Mouse (Mus musculus) lung, postnatal 10 days (tissue): Measurements from ENCODE around the gene Ankrd53.
A peak's percentile ranks its signal among the peaks of the same experiment; 100 is the strongest.

Experiments used
- DNase-seq: peaks from one replicate; pipeline ENCODE4 v3.0.0; 2021

Ankrd53 gene

DNA sequence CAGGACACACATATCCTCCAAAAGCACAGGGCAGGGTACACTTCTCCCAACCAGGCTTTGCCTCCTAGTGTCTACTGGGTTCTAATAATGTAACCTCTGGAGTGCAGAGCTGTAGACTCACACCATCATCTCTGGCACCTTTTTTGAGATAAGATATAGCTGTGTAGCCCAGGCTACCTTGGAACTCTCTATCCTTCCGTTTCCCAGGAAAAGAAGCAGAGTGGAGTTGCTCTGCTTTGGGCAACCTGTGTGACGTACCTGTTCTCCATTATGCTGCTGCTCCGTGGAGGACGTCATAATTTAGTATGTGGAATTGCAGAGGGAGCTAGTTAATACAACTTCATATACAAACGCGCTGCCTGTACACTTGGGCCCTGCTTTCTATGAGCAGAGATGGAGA, at the start of gene Ankrd53:
TSS of gene Ankrd53 (plus strand) at position 301 of the 400 bp plus-strand sequence.
- DNase-seq = no peak

GRCm38 (mm10) chr6:83713271-83714136, 48.9 kb upstream of the Ankrd53 start:
- DNase-seq = no peak

- no peak for DNase-seq
Measured at GRCm38 (mm10) chr6:83714221-83715123, 48.0 kb upstream of the Ankrd53 start.

DNA sequence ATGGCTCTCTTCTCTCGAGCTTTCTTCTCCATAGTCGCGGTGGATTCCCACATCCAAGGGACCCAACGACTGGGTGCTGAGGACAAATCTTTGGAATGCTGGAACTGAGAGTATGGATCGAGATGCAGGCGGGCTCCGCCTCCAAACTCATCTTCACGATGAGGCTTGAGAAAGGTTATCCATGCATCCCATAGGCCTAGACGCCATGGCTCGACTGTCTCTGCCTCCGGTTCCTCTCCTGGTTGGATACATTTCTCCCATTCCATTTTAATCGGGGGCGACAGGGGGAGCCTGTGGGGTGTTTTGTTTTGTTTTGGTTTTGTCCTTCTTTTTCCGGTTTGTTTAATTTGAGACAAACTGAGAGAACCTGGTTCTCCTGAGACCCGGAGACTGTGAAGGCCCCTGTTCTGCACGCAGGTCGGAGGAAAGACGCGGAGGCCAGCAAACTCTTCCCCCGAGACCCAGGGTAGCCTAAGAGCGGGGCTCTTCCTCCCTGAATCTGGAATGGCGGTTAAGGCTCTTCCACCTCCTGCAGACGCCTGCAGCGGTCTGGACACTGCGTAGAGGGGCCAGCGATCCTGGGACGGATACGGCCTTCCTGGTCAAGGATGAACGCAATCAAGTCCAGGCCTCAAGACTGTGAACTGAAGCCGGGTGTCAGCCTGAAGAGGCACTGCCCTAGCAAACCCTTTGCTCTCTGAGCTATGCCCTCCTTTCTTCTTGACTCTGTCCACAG, 46.8 kb upstream of the Ankrd53 start:
- no peak for DNase-seq

DNA sequence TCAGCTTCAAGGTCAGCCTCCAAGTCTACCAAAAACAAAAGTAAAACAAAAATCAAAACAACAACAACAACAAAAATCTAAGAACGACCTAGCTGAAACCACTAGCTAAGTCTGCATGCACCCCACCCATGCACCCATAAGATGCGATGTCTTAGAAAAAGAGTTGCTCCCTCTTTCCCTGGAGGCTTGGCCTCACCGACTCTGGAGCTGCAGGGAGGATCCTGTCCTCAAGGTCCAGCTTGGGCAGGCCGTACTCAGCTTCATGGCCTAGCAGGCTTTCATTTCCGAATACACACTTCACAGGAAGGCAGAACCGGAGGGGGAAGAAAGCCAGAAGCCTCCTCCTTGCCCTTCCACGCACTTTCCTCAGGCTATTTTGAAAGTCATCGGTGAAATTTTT, 45.4 kb upstream of the Ankrd53 start:
- no peak for DNase-seq

DNA sequence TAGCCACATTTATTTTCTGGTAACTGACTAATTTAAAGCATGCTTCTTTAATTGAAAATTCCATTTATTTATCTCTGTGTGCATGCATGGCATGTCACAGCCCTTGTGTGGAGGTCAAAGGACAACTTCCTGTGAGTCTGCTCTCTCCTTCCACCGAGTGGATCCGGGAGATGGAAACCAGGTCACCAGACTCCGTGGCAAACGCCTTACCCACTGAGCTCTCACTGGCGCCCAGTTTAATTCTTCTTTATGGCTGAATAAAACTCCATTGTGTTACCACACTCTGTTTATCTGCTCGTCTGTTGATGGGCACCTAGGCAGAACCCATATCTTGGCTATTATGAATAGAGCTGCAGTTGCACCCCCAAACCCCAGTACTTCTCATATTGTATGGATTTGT, 39.9 kb upstream of the Ankrd53 start:
- DNase-seq = no peak

- DNase-seq = no peak
Measured at GRCm38 (mm10) chr6:83727178-83727577, 35.3 kb upstream of the Ankrd53 start.

- no peak for DNase-seq
Measured at GRCm38 (mm10) chr6:83728488-83728887, 34.0 kb upstream of the Ankrd53 start.

- DNase-seq = no peak
Measured at GRCm38 (mm10) chr6:83729350-83729970, 33.0 kb upstream of the Ankrd53 start.

DNA sequence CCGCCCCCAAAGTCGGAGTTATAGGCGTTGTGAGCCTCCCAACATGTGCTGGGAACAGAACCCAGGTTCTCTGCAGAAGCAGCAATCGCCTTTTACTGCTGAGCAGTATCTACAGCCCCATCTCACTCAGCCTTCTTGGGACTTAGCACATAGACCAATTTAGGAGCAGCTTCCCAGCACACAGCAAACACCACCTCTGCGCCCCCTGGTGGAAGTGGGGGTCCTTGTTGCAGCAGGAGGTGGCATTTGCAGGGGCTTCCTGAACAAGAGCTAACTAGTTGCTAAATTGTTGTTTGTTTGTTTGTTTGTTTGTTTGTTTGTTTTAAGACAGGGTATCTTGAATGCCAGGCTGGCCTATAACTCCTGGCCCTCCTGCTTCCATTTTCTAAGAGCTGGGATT, 31.3 kb upstream of the Ankrd53 start:
- DNase-seq = peak; percentile 82

DNA sequence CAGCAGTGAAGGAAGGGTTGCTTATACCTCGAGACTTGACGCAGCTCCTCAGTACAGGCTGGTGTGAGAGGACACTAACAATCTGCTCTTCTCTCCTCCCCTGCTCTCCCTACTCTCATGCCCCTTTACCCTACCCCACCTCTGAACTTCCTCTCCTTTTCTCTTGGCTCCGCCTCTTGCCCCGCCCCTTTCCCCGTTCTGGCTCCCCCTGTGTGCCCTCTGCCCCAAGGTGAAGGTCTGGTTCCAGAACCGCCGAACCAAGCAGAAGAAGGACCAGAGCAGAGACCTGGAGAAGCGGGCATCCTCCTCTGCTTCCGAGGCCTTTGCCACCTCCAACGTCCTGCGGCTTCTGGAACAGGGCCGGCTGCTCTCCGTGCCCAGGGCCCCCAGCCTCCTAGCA, 25.1 kb upstream of the Ankrd53 start:
- DNase-seq = no peak

DNA sequence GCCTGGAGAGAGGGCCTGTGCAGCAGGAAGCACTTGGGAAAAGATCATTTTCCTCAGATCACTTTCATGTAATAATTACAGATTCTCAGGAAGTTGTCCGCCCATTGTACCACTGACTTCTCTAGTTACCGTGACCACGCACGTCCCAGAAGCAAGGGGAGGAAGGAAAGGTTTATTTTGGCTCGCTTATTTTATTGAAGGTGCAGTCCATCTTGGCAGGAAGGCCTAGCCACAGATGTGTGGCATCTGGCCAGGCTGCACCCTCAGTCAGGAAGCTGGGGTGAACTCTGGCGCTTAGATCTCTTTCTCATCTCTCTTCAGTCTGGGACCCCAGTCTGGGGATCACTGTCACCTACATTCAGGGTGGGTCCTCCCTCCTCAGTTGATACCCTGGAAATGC, 23.8 kb upstream of the Ankrd53 start:
- DNase-seq = no peak

DNA sequence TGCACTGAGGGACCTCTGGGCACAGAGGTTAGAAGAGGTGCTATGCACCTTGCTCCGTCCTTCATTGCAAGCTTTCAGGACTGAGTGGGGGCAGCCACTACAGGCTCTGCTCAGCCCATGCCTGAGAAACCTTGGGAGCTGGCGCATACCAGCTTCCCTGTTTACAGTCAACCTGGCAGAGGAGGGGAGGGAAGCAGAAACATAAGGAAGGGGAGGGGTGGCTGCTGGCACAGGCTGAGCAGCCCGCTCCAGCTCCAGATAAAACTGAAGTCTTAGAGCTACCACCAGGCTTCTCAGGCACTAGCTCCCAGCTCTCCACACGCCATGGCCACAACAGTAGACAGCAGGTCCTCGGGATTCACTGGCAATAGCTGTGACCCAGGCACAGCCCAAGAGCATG, 19.7 kb upstream of the Ankrd53 start, which contains the start of gene Atp6v1b1:
TSS of gene Atp6v1b1 (plus strand) at position 230 of the 400 bp plus-strand sequence.
- DNase-seq = no peak

GRCm38 (mm10) chr6:83743212-83743611, 19.2 kb upstream of the Ankrd53 start:
- no peak for DNase-seq

DNA sequence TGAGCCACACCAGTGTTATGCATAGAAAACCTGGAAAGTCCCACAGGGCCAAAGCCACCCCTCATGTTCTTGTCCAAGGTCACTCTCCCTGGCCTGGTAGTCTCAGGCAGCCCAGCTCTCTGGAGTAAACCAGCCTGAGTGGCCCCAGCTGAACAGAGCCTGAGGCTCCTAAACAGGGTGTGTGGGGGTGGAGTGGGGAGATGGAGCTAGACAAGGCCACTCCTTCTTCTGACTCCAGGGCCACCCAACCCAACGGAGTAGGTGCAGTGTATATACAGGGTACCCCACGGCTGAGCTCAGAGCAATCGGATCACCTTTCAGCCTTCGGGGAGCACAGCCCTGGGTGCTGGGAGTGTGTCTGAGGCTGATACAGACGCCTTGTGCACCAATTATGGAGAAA, 18.3 kb upstream of the Ankrd53 start:
- no peak for DNase-seq

GRCm38 (mm10) chr6:83744557-83744956, 17.9 kb upstream of the Ankrd53 start:
- no peak for DNase-seq

DNA sequence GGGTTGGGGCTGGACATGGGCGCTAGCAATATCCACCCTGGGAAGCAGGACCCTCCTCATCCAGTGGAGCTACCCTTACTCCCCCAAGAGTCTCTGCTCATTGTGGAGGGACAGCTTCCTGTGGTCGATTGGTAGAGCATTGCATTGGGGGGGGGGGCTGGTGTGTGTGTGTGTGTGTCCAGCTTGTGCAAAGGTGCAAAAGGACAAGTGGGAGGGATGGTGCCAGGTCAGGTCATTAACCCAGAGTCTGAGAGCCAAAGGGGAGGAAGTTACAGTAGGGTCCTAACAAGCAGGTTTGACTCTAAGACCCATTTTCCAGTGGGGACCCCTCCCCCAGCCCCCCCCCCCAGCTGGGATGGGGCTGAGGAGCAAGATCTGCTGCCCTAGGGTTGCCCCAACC, 17.0 kb upstream of the Ankrd53 start:
- no peak for DNase-seq

DNA sequence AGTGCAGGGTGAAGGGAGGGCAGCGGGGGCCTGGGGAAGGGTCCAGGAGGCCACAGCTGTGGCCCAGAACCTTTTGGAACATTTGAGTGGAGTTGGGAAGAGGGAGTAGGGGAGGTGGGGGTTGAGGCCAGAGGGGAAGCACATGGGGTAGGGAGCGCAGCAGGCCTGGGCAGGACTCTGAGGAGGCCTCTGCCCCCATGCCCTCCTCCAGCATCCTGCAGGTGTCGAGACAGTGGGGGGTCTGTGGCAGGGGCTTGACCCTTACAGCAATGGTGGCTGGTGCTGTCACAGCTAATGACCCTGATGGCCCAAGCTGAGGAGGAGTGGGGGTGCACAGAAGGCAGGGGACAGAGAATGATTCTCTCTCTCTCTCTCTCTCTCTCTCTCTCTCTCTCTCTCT, 13.2 kb upstream of the Ankrd53 start:
- DNase-seq = no peak

DNA sequence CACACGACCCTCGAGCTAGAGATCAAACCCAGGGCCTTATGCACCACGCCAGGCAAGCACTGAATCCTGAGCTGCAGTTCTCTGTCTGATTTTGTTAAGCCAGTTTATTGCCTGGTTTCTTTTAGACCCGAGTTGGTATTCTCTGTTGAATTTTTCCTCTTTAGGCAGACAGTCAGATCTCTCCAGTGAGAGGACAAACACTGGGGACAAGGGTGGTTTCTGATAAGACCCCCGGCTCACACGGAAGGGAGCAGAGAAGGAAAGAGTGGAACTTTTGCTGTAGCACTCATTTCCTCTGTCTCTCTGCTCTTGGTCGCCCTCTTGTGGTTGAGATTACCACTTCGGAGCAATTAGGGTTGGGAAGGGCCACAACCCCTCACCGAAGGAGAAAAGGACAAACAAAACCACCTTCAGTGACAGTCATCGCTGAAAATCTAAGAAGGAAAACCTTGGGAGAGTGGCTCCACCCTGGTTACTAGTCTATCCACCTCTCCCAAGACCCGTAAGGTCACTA, 12.2 kb upstream of the Ankrd53 start:
- peak; percentile 78 for DNase-seq

DNA sequence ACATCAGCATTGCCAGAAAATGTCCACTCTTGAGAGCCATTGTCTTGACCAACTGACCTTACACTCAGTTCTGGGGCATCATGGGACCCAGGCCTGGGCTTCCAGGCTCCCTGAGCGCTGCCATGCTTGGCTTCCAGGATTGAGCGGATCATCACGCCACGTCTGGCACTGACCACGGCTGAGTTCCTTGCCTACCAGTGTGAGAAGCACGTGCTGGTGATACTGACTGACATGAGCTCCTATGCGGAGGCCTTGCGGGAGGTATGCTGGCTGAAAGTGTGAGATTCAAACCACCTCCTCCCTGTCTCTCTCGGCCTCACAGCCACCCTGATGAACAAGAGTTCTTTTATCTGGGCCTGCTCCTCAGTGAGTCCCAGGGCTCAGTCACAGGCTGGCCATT, 6.4 kb upstream of the Ankrd53 start:
- DNase-seq = no peak

DNA sequence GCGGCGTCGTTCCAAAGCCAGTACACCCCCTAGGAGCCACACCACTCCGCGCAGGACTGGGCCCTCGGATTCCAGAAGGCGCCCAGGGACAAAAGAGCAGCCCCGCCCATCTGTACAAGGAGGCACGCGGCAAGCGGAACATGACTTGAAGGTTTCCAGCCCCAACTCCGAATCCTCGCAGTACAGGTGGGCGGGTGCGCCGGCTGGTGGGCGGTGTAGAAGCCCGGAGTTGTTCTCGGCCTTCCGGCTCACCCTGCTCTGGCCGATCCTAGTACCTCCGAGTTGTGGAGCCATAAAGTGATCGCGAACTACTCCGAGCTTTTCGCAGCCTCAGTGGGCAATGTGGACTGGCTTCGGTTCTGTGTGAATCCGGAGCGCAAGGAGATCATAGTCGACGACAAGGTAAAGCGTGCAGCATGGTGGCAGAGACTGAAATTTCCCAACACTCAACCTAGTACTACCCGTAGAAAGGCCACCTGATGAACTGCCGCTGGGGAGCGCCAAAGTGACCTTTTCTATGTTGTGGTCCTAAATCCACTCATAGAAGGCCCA, 512 bp downstream of the Ankrd53 start:
- peak; percentile 51 for DNase-seq

DNA sequence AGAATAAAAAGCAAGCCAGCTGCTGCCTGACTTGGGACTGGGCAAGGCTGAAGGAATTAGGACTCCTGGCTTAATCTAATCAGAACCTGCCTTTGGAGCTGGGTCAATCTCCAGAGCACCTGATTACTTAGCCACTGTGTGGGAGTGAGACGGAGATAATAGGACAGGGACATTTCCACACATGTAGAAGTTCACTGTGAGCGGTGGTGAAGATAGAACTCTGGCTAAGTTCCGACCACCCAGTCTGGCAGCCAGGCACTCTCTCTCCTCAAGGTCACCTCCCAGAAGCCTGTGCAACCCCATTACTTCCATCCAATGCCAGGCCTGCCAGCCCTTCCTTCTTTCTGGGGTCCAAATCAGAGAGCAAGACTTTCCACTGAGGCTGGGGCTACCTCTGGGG, 4.5 kb downstream of the Ankrd53 start:
- no peak for DNase-seq
